Mouse (Mus musculus) bone marrow macrophage, adult 2 months (primary cell): Measurements from ENCODE around the gene H2-Q4.
"Not testable (repeated sequence)": the region's sequence is repeated elsewhere in the genome, so short reads cannot be mapped to it uniquely, and the experiment has no call there.

ENCODE experiments used
- CTCF ChIP-seq: IDR thresholded peaks from 2 replicates; pipeline ENCODE4 v1.5.1; 2012; ENCODE audit warnings: low read depth, mild to moderate bottlenecking, low read length, moderate library complexity
- POLR2A ChIP-seq: IDR thresholded peaks from 2 replicates; pipeline ENCODE4 v1.6.1; 2012; ENCODE audit warnings: mild to moderate bottlenecking, low read depth, low read length, borderline replicate concordance

DNA sequence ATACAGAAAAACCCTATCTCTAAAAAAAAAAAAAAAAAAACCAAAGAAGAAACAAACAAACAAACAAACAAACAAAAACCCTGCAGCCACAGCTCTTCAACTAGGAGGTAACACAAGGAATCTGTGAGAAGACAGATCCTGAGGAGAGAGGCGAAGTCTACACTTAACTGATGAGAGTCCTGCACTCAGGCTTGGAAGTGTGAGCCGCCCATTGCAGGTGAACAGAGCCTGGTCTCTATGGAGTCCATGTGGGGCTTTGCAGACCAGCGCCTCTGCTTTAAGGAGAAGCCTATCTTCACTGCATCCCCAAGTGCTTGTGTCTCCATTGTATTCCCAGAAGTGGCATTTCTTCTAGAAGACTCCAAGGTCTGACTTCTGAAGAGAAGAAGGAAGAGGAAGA is 44.7 kb downstream of the H2-Q4 start:
- not testable (repeated sequence) for TF ChIP-seq CTCF, POLR2A
